13 mouse cellular contexts compared by ENCODE assay signal in genomic region chr3:141923442-141923841, GRCm38 (mm10).
"Had no signal": no experiment of that assay in that cellular context is flagged by ENCODE, and none has a peak within 500 bp of the region (broad histone marks: within the 10 kb centered on the region; RNA-seq: fewer than 3 reads in every experiment).

No protein-coding gene starts in this region.

- H3K4me3 ChIP-seq: left cerebral cortex, adult 2 months; limb, embryonic 15.5 days; liver, embryonic 12.5 days; midbrain, embryonic 10.5 days; myocyte; neural tube, embryonic 15.5 days had no signal

- H3K27ac ChIP-seq: left cerebral cortex, adult 2 months; limb, embryonic 15.5 days; liver, embryonic 12.5 days; midbrain, embryonic 10.5 days; neural tube, embryonic 15.5 days had no signal

- H3K9me3 ChIP-seq: limb, embryonic 15.5 days; liver, embryonic 12.5 days; midbrain, embryonic 10.5 days; neural tube, embryonic 15.5 days had no signal

- H3K4me2 ChIP-seq: limb, embryonic 15.5 days; liver, embryonic 12.5 days; lung, embryonic 14.5 days; neural tube, embryonic 15.5 days had no signal

- DNase-seq: kidney, postnatal 14 days; lung, embryonic 14.5 days; lung, postnatal 10 days; lung, postnatal 4 days; midbrain, embryonic 14.5 days; thymus, adult 18-20 months; thymus, postnatal 14 days had no signal

- H3K9ac ChIP-seq: limb, embryonic 15.5 days; liver, embryonic 12.5 days; lung, embryonic 14.5 days; neural tube, embryonic 15.5 days had no signal

- H3K4me1 ChIP-seq: liver, embryonic 12.5 days; neural tube, embryonic 15.5 days had no signal

- H3K27me3 ChIP-seq: limb, embryonic 15.5 days; liver, embryonic 12.5 days; neural tube, embryonic 15.5 days had no signal

- H3K36me3 ChIP-seq: limb, embryonic 15.5 days; liver, embryonic 12.5 days; midbrain, embryonic 10.5 days; neural tube, embryonic 15.5 days had no signal

- ATAC-seq: liver, embryonic 12.5 days had no signal
